Mouse (Mus musculus) olfactory bulb, adult 2 months (tissue): ENCODE results near the gene Olfr1412. TPM values are rescaled to one million over a fixed set of nuclear protein-coding genes. Genes with fewer than 3 reads are reported as not detected.

Source experiments
- H3K27ac ChIP-seq: fragments of 200-500 bp; 2 replicates; pipeline ENCODE4 v1.5.1; 2012; ENCODE audit warnings: low read depth, low read length; ENCODE audit not compliant: insufficient read depth
- H3K4me1 ChIP-seq: fragments of 200-500 bp; 2 replicates; pipeline ENCODE4 v1.6.1; 2012; ENCODE audit warnings: low read length; ENCODE audit not compliant: control insufficient read depth, insufficient read depth
- H3K4me3 ChIP-seq: fragments of 200-500 bp; 2 replicates; pipeline ENCODE4 v1.5.1; 2012; ENCODE audit warnings: mild to moderate bottlenecking, low read depth, low read length, moderate library complexity; ENCODE audit not compliant: insufficient read depth
- CTCF ChIP-seq: fragments of 200-500 bp; IDR thresholded peaks from 2 replicates; pipeline ENCODE4 v1.5.1; 2012; ENCODE audit warnings: low read depth, mild to moderate bottlenecking, low read length, moderate library complexity; ENCODE audit not compliant: insufficient read depth
- POLR2A ChIP-seq: fragments of 200-500 bp; IDR thresholded peaks from 2 replicates; pipeline ENCODE4 v1.6.1; 2012; ENCODE audit warnings: mild to moderate bottlenecking, low read depth, low read length, moderate library complexity; ENCODE audit not compliant: insufficient read depth
- WGBS: fragments of 180-500 bp; shearing (Covaris S2); methylation state at CpG from one replicate; pipeline ENCODE4 v1.1.7; 2018; 5-methylcytosine and 5-hydroxymethylcytosine counted together
- polyA plus RNA-seq: library from polyadenylated mRNA; stranded (reverse); fragments of >200 nt; gene quantifications from 2 replicates; pipeline ENCODE4 v1.2.4, GENCODE M21; 2012; ENCODE audit warnings: low replicate concordance; ENCODE audit not compliant: missing spikeins, insufficient read depth, insufficient read length

Olfr1412 gene
- polyA plus RNA-seq, 1 experiment: not detected

GRCm38 (mm10) chr1:92634976-92635599 is 49.5 kb downstream of the Olfr1412 start:
- peaks cover 16% of the 10 kb centered on the region; the same call in 1 of the 2 replicates for H3K4me1 ChIP-seq
- H3K4me3 ChIP-seq: no peak overlapping the region
- TF ChIP-seq POLR2A (no peak), CTCF (no peak)
- 43% methylated on average over 4 of the region's 4 CpGs for WGBS
- no peak overlapping the region for H3K27ac ChIP-seq

GRCm38 (mm10) chr1:92636015-92636414 is 50.4 kb downstream of the Olfr1412 start:
- Histone ChIP-seq H3K27ac (no peak overlapping the region), H3K4me1 (peaks cover 24% of the 10 kb centered on the region), H3K4me3 (no peak overlapping the region)
- WGBS: 80% methylated on average over 8 of the region's 8 CpGs
- TF ChIP-seq POLR2A (no peak), CTCF (no peak)

- Histone ChIP-seq H3K4me1 (peaks cover 24% of the 10 kb centered on the region), H3K4me3 (no peak overlapping the region), H3K27ac (no peak overlapping the region)
- no peak for TF ChIP-seq CTCF
- WGBS: 95% methylated on average over 11 of the region's 11 CpGs
These were observed 51.1 kb downstream of the Olfr1412 start for GRCm38 (mm10) chr1:92636676-92637075.

- TF ChIP-seq CTCF (no peak), POLR2A (no peak)
- Histone ChIP-seq H3K27ac (no peak overlapping the region), H3K4me1 (peaks cover 24% of the 10 kb centered on the region), H3K4me3 (no peak overlapping the region)
- WGBS: 88% methylated on average over 15 of the region's 15 CpGs
These were observed 52.1 kb downstream of the Olfr1412 start for GRCm38 (mm10) chr1:92637501-92638172.

GRCm38 (mm10) chr1:92638181-92638580 is 52.6 kb downstream of the Olfr1412 start:
- Histone ChIP-seq H3K4me1 (peaks cover 24% of the 10 kb centered on the region), H3K27ac (no peak overlapping the region), H3K4me3 (no peak overlapping the region)
- 61% methylated on average over 3 of the region's 3 CpGs for WGBS
- TF ChIP-seq CTCF (no peak), POLR2A (no peak)

GRCm38 (mm10) chr1:92638736-92639135 is 53.2 kb downstream of the Olfr1412 start:
- Histone ChIP-seq H3K4me1 (peaks cover 24% of the 10 kb centered on the region), H3K4me3 (no peak overlapping the region), H3K27ac (no peak overlapping the region)
- 93% methylated on average over 4 of the region's 4 CpGs for WGBS
- TF ChIP-seq POLR2A: no peak
- no peak for TF ChIP-seq CTCF

- no peak for TF ChIP-seq CTCF
- no peak for TF ChIP-seq POLR2A
- no peak overlapping the region for H3K27ac ChIP-seq
- 83% methylated on average over 6 of the region's 6 CpGs for WGBS
- H3K4me1 ChIP-seq: peaks cover 24% of the 10 kb centered on the region
- H3K4me3 ChIP-seq: no peak overlapping the region; the same call in 1 of the 2 replicates
These were observed 54.8 kb downstream of the Olfr1412 start for GRCm38 (mm10) chr1:92640393-92640792.

Other genes starting within 250 kb of the Olfr1412 start
- gene Ndufa10, start 111.9 kb upstream of the Olfr1412 start, polyA plus RNA-seq: 207 TPM in 1 of 2 replicates, not detected in the other
- gene Olfr1416, start 100.7 kb upstream of the Olfr1412 start, polyA plus RNA-seq: not detected in 2 replicates
- not detected in 2 replicates for gene Olfr1415, start 89.7 kb upstream of the Olfr1412 start, polyA plus RNA-seq
- not detected in 2 replicates for gene Olfr1414, start 67.1 kb upstream of the Olfr1412 start, polyA plus RNA-seq
- gene Olfr1413, start 14.5 kb upstream of the Olfr1412 start, polyA plus RNA-seq: not detected in 2 replicates
- not detected in 2 replicates for gene Olfr1411, start 8.6 kb downstream of the Olfr1412 start, polyA plus RNA-seq
- gene Olfr1410, start 20.0 kb downstream of the Olfr1412 start, polyA plus RNA-seq: not detected in 2 replicates
- gene Olfr12, start 32.0 kb downstream of the Olfr1412 start, polyA plus RNA-seq: not detected in 2 replicates
- gene Cops9, start 56.2 kb downstream of the Olfr1412 start, polyA plus RNA-seq: not detected in 2 replicates
- not detected in 2 replicates for gene Otos, start 63.1 kb downstream of the Olfr1412 start, polyA plus RNA-seq
- not detected in 2 replicates for gene Gpc1, start 245.9 kb downstream of the Olfr1412 start, polyA plus RNA-seq